Mouse (Mus musculus): ENCODE measurements around the gene Npas3. TPM values are rescaled to one million over a fixed set of nuclear protein-coding genes. Genes with fewer than 3 reads are reported as not detected.
A peak's percentile ranks its signal among the peaks of the same experiment; 100 is the strongest.

Gene Npas3
- polyA plus RNA-seq, 1 experiment from 2014 or later = 26.2 TPM

GRCm38 (mm10) chr12:54052939-54053338 is 804.5 kb downstream of the Npas3 start:
- Histone ChIP-seq H3K4me2 (replicated peaks) (no peak overlapping the region), H3K36me3 (no peaks in the 10 kb centered on the region), H3K4me3 (no peak overlapping the region), H3K9ac (no peak overlapping the region), H3K9me3 (replicated peaks) (no peaks in the 10 kb centered on the region), H3K4me1 (peaks cover 26% of the 10 kb centered on the region), H3K27me3 (no peaks in the 10 kb centered on the region), H3K27ac (peak overlapping the region; percentile 62)
- WGBS = 20% methylated on average over 3 of the region's 3 CpGs
- ATAC-seq (ENCODE audit: low FRiP score) = peak; percentile 71

DNA sequence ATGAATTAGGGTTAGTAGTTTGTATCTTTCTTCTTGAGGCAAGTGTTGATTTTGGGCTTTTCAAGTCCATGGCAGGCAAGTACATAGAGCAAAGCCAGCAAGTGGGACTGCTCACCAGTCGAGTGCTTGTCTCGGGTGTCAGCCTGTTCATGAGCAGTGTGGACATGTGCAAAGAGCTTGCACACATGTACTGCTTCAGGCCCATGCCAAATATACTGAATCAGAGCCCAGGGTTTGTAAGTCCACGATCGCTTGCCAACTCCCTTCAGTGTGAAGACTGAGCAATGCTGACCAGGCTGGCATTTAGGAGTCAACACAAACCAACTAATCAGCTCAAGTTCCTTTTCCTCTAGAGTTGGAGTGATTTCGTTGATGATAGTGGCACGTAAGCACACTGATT is 805.1 kb downstream of the Npas3 start:
- H3K4me2 ChIP-seq (replicated peaks) = no peak overlapping the region
- no peaks in the 10 kb centered on the region for H3K9me3 ChIP-seq (replicated peaks)
- ATAC-seq (ENCODE audit: low FRiP score) = peak; percentile 47; the same call in 1 of the 2 replicates
- peak overlapping the region; percentile 60 for H3K27ac ChIP-seq
- WGBS = 83% methylated on average over 6 of the region's 6 CpGs
- peaks cover 27% of the 10 kb centered on the region for H3K4me1 ChIP-seq
- no peak overlapping the region for H3K4me3 ChIP-seq
- H3K9ac ChIP-seq = no peak overlapping the region
- no peaks in the 10 kb centered on the region for H3K36me3 ChIP-seq
- H3K27me3 ChIP-seq = no peaks in the 10 kb centered on the region

DNA sequence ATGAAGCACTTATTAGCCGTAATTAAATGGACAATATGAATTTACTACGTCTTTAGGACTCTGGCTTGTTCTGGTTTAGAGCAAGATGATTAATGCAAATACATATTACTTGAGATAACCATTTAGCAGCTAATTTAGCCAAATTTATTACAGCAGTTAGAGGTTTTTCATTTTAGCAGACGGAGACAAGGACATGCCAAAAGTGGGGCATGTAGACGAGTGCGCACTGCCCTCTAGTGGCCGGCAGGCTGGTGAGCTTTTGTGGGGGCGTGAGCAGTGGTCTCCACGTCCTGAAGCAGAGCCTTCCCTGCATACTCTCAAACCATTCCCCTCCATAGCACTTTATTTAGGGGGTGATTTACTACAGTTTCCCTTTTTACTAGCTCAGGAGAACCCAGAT is 812.3 kb downstream of the Npas3 start:
- no peaks in the 10 kb centered on the region for H3K9me3 ChIP-seq (replicated peaks)
- no peak overlapping the region for H3K27ac ChIP-seq
- ATAC-seq (ENCODE audit: low FRiP score) = peak; percentile 67
- H3K36me3 ChIP-seq = no peaks in the 10 kb centered on the region
- H3K27me3 ChIP-seq = 0 out of 2 replicates have a peak, but pooled peaks cover 5% of the 10 kb centered on the region
- H3K4me3 ChIP-seq = no peak overlapping the region
- 14% methylated on average over 8 of the region's 8 CpGs for WGBS
- no peak overlapping the region for H3K4me2 ChIP-seq (replicated peaks)
- H3K4me1 ChIP-seq = peaks cover 15% of the 10 kb centered on the region; the same call in 1 of the 2 replicates
- no peak overlapping the region for H3K9ac ChIP-seq

DNA sequence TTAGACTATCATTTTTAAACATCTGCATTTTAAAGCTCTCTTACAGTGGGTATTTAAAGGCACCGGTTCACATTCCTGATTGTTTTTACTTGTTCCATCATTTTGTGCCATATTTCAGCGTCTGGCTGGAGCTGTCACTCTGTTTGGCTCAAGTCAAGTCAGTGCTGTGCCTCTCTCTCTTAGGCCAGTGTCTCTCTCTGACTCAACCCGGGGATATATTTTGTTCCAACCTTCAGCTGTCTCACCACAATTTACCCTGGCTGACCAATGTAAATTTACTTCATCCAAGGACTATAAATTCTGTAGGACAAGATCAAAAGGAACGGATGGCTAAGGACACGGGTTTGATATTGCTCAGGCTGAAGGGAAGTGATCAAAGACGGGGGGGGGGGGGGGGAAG is 812.7 kb downstream of the Npas3 start:
- 0 out of 2 replicates have a peak, but pooled peaks have one; percentile 38 for ATAC-seq (ENCODE audit: low FRiP score)
- no peak overlapping the region for H3K27ac ChIP-seq

GRCm38 (mm10) chr12:54064986-54065385 is 816.5 kb downstream of the Npas3 start:
- H3K27me3 ChIP-seq = peaks cover 33% of the 10 kb centered on the region
- 0 out of 2 replicates have a peak, but pooled peaks cover 4% of the 10 kb centered on the region for H3K36me3 ChIP-seq
- no peak overlapping the region for H3K4me2 ChIP-seq (replicated peaks)
- H3K27ac ChIP-seq = no peak overlapping the region
- no peak overlapping the region for H3K4me3 ChIP-seq
- H3K9ac ChIP-seq = no peak overlapping the region
- peaks cover 15% of the 10 kb centered on the region for H3K4me1 ChIP-seq
- 74% methylated on average over 16 of the region's 16 CpGs for WGBS
- no peak for ATAC-seq (ENCODE audit: low FRiP score)
- H3K9me3 ChIP-seq (replicated peaks) = no peaks in the 10 kb centered on the region; the same call in 1 of the 2 replicates

More for the DNA sequence above, 812.7 kb downstream of the Npas3 start:
- no peak overlapping the region for H3K4me3 ChIP-seq
- no peaks in the 10 kb centered on the region for H3K36me3 ChIP-seq
- no peak overlapping the region for H3K4me2 ChIP-seq (replicated peaks)
- no peak overlapping the region for H3K9ac ChIP-seq
- WGBS = 77% methylated on average over 6 of the region's 6 CpGs
- no peaks in the 10 kb centered on the region for H3K9me3 ChIP-seq (replicated peaks)
- peaks cover 15% of the 10 kb centered on the region; the same call in 1 of the 2 replicates for H3K4me1 ChIP-seq
- 0 out of 2 replicates have a peak, but pooled peaks cover 5% of the 10 kb centered on the region for H3K27me3 ChIP-seq

DNA sequence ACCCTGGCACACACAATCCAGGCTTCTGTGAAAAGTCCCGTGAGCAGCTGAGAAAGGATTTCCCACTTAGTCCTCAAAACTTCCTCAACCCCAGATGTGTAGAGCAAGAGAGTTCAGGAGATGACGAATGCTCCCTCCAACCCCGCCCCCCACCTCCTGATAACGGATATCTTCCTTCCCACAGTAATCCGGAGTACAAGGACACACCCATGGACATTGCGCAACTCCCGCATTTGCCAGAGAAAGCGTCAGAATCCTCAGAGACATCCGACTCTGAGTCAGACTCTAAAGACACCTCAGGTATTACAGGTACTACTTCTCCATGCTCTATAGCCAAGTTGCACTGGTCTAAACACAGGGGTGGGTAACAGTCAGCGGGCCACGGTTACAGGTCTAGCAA is 817.1 kb downstream of the Npas3 start:
- no peaks in the 10 kb centered on the region; the same call in 1 of the 2 replicates for H3K9me3 ChIP-seq (replicated peaks)
- H3K4me1 ChIP-seq = peaks cover 15% of the 10 kb centered on the region
- WGBS = 78% methylated on average over 11 of the region's 11 CpGs
- H3K27ac ChIP-seq = no peak overlapping the region
- H3K36me3 ChIP-seq = 0 out of 2 replicates have a peak, but pooled peaks cover 4% of the 10 kb centered on the region
- no peak overlapping the region for H3K4me3 ChIP-seq
- no peak for ATAC-seq (ENCODE audit: low FRiP score)
- H3K27me3 ChIP-seq = peaks cover 33% of the 10 kb centered on the region
- no peak overlapping the region for H3K4me2 ChIP-seq (replicated peaks)
- H3K9ac ChIP-seq = no peak overlapping the region

DNA sequence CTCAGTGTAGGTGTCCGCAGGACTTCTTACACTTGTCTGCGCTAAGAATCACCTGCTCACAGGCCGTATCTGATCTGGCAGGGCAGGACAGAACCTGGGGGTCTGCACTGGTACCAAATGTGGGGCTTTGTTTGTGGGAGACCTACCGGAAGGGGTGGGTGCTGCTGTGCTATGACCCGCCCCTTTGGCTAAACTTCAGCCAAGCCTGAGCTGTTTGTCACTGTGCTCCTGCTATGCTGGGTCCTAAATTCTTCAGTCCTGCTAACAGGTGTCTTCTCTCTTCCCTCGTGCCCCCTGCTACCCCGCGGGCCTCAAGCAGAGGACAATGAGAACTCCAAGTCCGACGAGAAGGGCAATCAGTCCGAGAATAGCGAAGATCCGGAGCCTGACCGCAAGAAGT is 818.9 kb downstream of the Npas3 start:
- Histone ChIP-seq H3K9ac (no peak overlapping the region), H3K36me3 (0 out of 2 replicates have a peak, but pooled peaks cover 4% of the 10 kb centered on the region), H3K9me3 (replicated peaks) (no peaks in the 10 kb centered on the region; the same call in 1 of the 2 replicates), H3K27ac (no peak overlapping the region), H3K4me2 (replicated peaks) (peak overlapping the region; percentile 65), H3K4me3 (peak overlapping the region; percentile 36), H3K4me1 (peaks cover 12% of the 10 kb centered on the region), H3K27me3 (peaks cover 33% of the 10 kb centered on the region)
- ATAC-seq (ENCODE audit: low FRiP score) = no peak
- 33% methylated on average over 14 of the region's 14 CpGs for WGBS

- Histone ChIP-seq H3K36me3 (0 out of 2 replicates have a peak, but pooled peaks cover 4% of the 10 kb centered on the region), H3K4me2 (replicated peaks) (peak overlapping the region; percentile 65), H3K27me3 (peaks cover 33% of the 10 kb centered on the region), H3K4me1 (peaks cover 12% of the 10 kb centered on the region), H3K27ac (no peak overlapping the region), H3K4me3 (peak overlapping the region; percentile 36), H3K9me3 (replicated peaks) (no peaks in the 10 kb centered on the region; the same call in 1 of the 2 replicates), H3K9ac (peak overlapping the region; percentile 50)
- WGBS = 9% methylated on average over 84 of the region's 84 CpGs
- ATAC-seq (ENCODE audit: low FRiP score) = peak; percentile 75
Measured at GRCm38 (mm10) chr12:54067886-54068756, 819.6 kb downstream of the Npas3 start.

- Histone ChIP-seq H3K27me3 (peaks cover 33% of the 10 kb centered on the region), H3K4me1 (peaks cover 12% of the 10 kb centered on the region), H3K4me3 (peak overlapping the region; percentile 36; the same call in 1 of the 2 replicates), H3K9ac (no peak overlapping the region), H3K36me3 (0 out of 2 replicates have a peak, but pooled peaks cover 4% of the 10 kb centered on the region), H3K9me3 (replicated peaks) (no peaks in the 10 kb centered on the region; the same call in 1 of the 2 replicates), H3K27ac (no peak overlapping the region), H3K4me2 (replicated peaks) (peak overlapping the region; percentile 65)
- no peak; the same call in none of the 2 replicates for ATAC-seq (ENCODE audit: low FRiP score)
- WGBS = 71% methylated on average over 27 of the region's 27 CpGs
Measured at GRCm38 (mm10) chr12:54068757-54069146, 820.3 kb downstream of the Npas3 start.

- no peak overlapping the region for H3K4me2 ChIP-seq (replicated peaks)
- ATAC-seq (ENCODE audit: low FRiP score) = no peak
- 91% methylated on average over 2 of the region's 2 CpGs for WGBS
Measured at GRCm38 (mm10) chr12:54074012-54074411, 825.5 kb downstream of the Npas3 start.

DNA sequence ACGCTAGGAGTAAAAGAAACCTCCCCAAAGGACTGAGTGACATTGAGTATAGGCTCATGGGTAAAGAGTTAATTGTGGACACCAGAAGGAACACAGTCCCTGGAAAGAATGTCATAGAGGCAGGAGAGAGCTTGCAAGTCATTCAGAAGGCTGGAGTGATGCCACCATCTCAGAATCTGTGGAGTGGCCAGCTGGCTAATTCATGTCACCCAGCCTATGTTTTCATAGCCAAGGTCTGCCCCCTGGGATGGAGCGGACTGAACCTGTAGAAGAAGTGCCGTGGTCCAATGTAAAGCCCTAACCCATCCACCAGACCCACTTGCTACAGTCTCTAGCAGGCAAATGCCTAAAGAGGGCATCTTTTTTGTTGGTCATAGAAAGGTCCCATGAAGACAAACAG is 832.5 kb downstream of the Npas3 start:
- Histone ChIP-seq H3K27ac (no peak overlapping the region), H3K4me1 (no peaks in the 10 kb centered on the region), H3K9me3 (replicated peaks) (no peaks in the 10 kb centered on the region), H3K9ac (no peak overlapping the region), H3K36me3 (no peaks in the 10 kb centered on the region), H3K4me2 (replicated peaks) (no peak overlapping the region), H3K4me3 (no peak overlapping the region), H3K27me3 (no peaks in the 10 kb centered on the region)
- 86% methylated on average over 3 of the region's 3 CpGs for WGBS
- no peak for ATAC-seq (ENCODE audit: low FRiP score)

More at GRCm38 (mm10) chr12:54074012-54074411, 825.5 kb downstream of the Npas3 start:
- peaks cover under 1% of the 10 kb centered on the region; the same call in 1 of the 2 replicates for H3K27me3 ChIP-seq
- no peaks in the 10 kb centered on the region for H3K36me3 ChIP-seq
- H3K27ac ChIP-seq = no peak overlapping the region
- no peaks in the 10 kb centered on the region for H3K9me3 ChIP-seq (replicated peaks)
- no peak overlapping the region for H3K9ac ChIP-seq
- no peak overlapping the region for H3K4me3 ChIP-seq
- no peaks in the 10 kb centered on the region for H3K4me1 ChIP-seq

DNA sequence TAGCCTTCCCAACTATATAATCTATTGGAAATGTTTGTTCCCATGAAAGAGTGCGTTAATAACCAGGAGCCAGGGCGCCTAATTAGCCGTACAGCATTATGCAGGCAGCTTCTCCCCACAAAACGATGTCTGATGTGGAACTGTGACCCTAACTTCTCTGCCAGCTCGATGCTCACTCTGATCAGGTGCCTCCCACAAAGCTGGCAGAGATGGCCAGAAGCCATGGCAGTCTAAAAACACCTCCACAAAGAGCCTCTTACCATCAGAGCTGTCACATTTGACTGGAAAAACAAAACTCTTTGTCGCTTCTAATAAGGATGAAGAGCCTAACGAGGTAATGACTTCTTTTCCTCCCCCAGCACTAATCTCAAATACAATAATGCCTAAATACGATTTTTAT is 845.3 kb downstream of the Npas3 start:
- H3K9ac ChIP-seq = no peak overlapping the region
- 0 out of 2 replicates have a peak, but pooled peaks cover 3% of the 10 kb centered on the region for H3K4me1 ChIP-seq
- no peaks in the 10 kb centered on the region for H3K36me3 ChIP-seq
- 67% methylated on average over 8 of the region's 8 CpGs for WGBS
- H3K4me2 ChIP-seq (replicated peaks) = no peak overlapping the region
- H3K9me3 ChIP-seq (replicated peaks) = no peaks in the 10 kb centered on the region
- no peak for ATAC-seq (ENCODE audit: low FRiP score)
- no peak overlapping the region for H3K27ac ChIP-seq
- H3K4me3 ChIP-seq = no peak overlapping the region
- no peaks in the 10 kb centered on the region for H3K27me3 ChIP-seq

Measured in hindbrain, embryonic 12.5 days (tissue).